Mouse (Mus musculus): ENCODE measurements at regions not wholly inside any gene's neighbourhood (a gene's known extent, or its start where the extent isn't known, plus 50 kb on each side); places are given as distances from the start of the nearest gene placed in this dataset.

DNA sequence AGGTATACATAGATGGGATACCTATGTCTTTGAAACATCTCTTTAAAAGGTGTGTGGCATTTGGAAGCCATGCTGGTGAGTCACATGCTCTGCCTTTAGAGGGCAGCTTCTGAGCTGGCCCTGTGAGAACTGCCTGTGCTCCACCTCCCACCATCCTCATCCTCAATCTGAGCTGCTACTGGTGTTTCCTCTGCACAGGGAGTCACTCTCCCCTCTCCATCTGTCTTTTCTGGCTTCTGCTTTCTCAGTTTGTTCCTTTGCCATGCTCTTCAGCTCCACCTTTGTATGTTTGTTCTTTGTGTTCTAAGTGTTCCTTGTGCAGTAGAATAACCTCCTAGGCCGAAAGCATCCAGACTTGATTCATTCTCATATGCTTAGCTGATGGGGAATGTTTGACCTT, 226.6 kb upstream of the Ldoc1 start:
- peak in 1 of 2 experiments; percentile 0 for DNase-seq (ENCODE audit: low spot score in 2 of 2)
- peak overlapping the region; percentile 32; the same call in 1 of the 2 replicates for H3K27ac ChIP-seq
- no peak overlapping the region for H3K4me3 ChIP-seq
- no peak for TF ChIP-seq CTCF (conservative IDR thresholded peaks at IDR 0.05)

Data from layer of hippocampus, adult 2 months (tissue).